Mouse (Mus musculus) neural tube, embryonic 12.5 days (tissue): ENCODE results near the gene Abl2. TPM values are rescaled to one million over a fixed set of nuclear protein-coding genes. Genes with fewer than 3 reads are reported as not detected.

Experiments used
- ATAC-seq: fragments of 200-750 bp; cut with Nextera tagmentation; 2 replicates; pipeline ENCODE4 v1.8.0; 2017; ENCODE audit warnings: low read depth, mild to moderate bottlenecking, moderate TSS enrichment, moderate library complexity; ENCODE audit not compliant: low FRiP score
- H3K27ac ChIP-seq: fragments of 300-500 bp; sonication (generic); 2 replicates; pipeline ENCODE4 v1.5.1; 2016
- H3K27me3 ChIP-seq: fragments of 300-500 bp; sonication (generic); replicated peaks from 2 replicates; pipeline ENCODE4 v1.6.1; 2016; ENCODE audit warnings: mild to moderate bottlenecking
- H3K36me3 ChIP-seq: fragments of 300-500 bp; sonication (generic); 2 replicates; pipeline ENCODE4 v1.6.1; 2016; ENCODE audit warnings: mild to moderate bottlenecking
- H3K4me1 ChIP-seq: fragments of 300-500 bp; sonication (generic); 2 replicates; pipeline ENCODE4 v1.6.1; 2016
- H3K4me2 ChIP-seq: fragments of 300-500 bp; sonication (generic); replicated peaks from 2 replicates; pipeline ENCODE4 v1.6.1; 2016; ENCODE audit warnings: mild to moderate bottlenecking
- H3K4me3 ChIP-seq: fragments of 300-500 bp; sonication (generic); 2 replicates; pipeline ENCODE4 v1.5.1; 2016
- H3K9ac ChIP-seq: fragments of 300-500 bp; sonication (generic); 2 replicates; pipeline ENCODE4 v1.6.1; 2016; ENCODE audit warnings: mild to moderate bottlenecking
- H3K9me3 ChIP-seq: fragments of 300-500 bp; sonication (generic); 2 replicates; pipeline ENCODE4 v1.6.1; 2016; ENCODE audit warnings: mild to moderate bottlenecking
- WGBS: fragments of 180-500 bp; shearing (Covaris S2); methylation state at CpG from one replicate; pipeline ENCODE4 v1.1.7; 2016; 5-methylcytosine and 5-hydroxymethylcytosine counted together
- polyA plus RNA-seq: library from polyadenylated mRNA; unstranded; fragments of >200 nt; fragmentation: Nextera tagmentation; extraction: Ambion mirVana; gene quantifications from 2 replicates; pipeline ENCODE4 v1.2.1, GENCODE M21; 2016

Gene Abl2
- polyA plus RNA-seq, 1 experiment from 2014 or later = 6.3 TPM

GRCm38 (mm10) chr1:156679599-156679998 is 121.0 kb downstream of the Abl2 start:
- Histone ChIP-seq H3K9me3 (no peaks in the 10 kb centered on the region), H3K27ac (no peak overlapping the region), H3K4me3 (no peak overlapping the region), H3K27me3 (no peaks in the 10 kb centered on the region), H3K4me1 (peaks cover under 1% of the 10 kb centered on the region; the same call in 1 of the 2 replicates), H3K36me3 (peaks cover 28% of the 10 kb centered on the region), H3K4me2 (no peak overlapping the region), H3K9ac (no peak overlapping the region)
- 76% methylated on average over 9 of the region's 9 CpGs for WGBS
- no peak for ATAC-seq

DNA sequence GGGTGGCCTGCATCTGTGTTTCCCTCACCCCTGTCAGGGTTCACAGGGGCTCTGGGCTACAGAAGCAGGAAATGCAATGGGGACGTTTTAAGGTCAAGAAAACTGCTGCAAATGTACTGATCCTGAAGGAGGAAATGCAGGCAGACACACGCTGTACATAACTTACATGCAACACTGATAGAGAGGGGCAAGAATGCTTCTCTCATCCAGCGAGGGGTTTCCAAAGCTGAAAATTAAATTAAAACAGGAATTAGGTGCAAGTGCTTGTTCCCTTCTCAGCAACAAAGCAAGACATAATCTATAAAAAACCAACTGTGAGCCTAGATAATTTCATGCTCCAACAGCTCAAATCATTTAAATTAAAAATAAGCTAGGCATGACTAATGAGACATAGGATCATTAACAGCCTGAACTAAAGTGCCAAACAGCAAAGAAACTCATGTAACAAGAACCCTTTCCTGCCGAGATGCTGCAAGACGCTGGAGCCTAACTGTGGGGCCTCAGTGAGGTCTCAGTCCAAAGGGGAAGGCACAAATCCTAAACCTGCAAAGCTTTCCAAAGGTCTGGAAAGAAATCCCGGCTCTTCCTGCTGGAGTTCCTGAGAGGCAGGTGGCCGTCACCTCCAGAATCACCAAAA is 127.6 kb downstream of the Abl2 start:
- no peak for ATAC-seq
- Histone ChIP-seq H3K4me3 (no peak overlapping the region), H3K9me3 (no peaks in the 10 kb centered on the region), H3K4me2 (no peak overlapping the region), H3K9ac (no peak overlapping the region), H3K27ac (no peak overlapping the region), H3K4me1 (no peaks in the 10 kb centered on the region), H3K36me3 (peaks cover 69% of the 10 kb centered on the region), H3K27me3 (no peaks in the 10 kb centered on the region)
- WGBS = 78% methylated on average over 7 of the region's 7 CpGs

Other genes starting within 250 kb of the Abl2 start
- not detected in 2 replicates for gene Nphs2, start 248.1 kb upstream of the Abl2 start, polyA plus RNA-seq
- gene Gm2000, start 192.7 kb upstream of the Abl2 start, polyA plus RNA-seq = 628 and 657 TPM in 2 replicates
- gene Axdnd1, start 137.6 kb upstream of the Abl2 start, polyA plus RNA-seq = 0.26 TPM in 1 of 2 replicates, not detected in the other
- 15.4 and 18.0 TPM in 2 replicates for gene Soat1, start 84.5 kb upstream of the Abl2 start, polyA plus RNA-seq
- gene Gm10031, start 34.8 kb upstream of the Abl2 start, polyA plus RNA-seq = 0.28 and 0.55 TPM in 2 replicates
- gene Tor3a, start 115.6 kb downstream of the Abl2 start, polyA plus RNA-seq = 3.3 TPM in 2 replicates
- gene Fam20b, start 160.3 kb downstream of the Abl2 start, polyA plus RNA-seq = 26.8 and 28.6 TPM in 2 replicates